Mouse (Mus musculus) retina, embryonic 14.5 days (tissue): ENCODE data around the gene Baiap3.
A peak's percentile ranks its signal among the peaks of the same experiment; 100 is the strongest.
"Not testable (repeated sequence)": the region's sequence is repeated elsewhere in the genome, so short reads cannot be mapped to it uniquely, and the experiment has no call there.

Experiments
- DNase-seq: peaks from one replicate; pipeline ENCODE4 v3.0.0-alpha.2; 2015; ENCODE audit warnings: low spot score

The Baiap3 gene

GRCm38 (mm10) chr17:25248033-25248750 is 8.0 kb downstream of the Baiap3 start:
- DNase-seq: no peak

GRCm38 (mm10) chr17:25244239-25244638 is 11.9 kb downstream of the Baiap3 start:
- no peak for DNase-seq

GRCm38 (mm10) chr17:25243131-25243780 is 12.9 kb downstream of the Baiap3 start:
- DNase-seq: no peak

GRCm38 (mm10) chr17:25239695-25240636 is 16.2 kb downstream of the Baiap3 start, which contains the start of the genes Gnptg and Tsr3:
Gnptg (minus strand) TSS chr17:25240124.
Tsr3 (plus strand) TSS chr17:25240170.
- DNase-seq: peak; percentile 90

- no peak for DNase-seq
These were observed 20.5 kb downstream of the Baiap3 start for GRCm38 (mm10) chr17:25235635-25236034.

GRCm38 (mm10) chr17:25231621-25232020 is 24.5 kb downstream of the Baiap3 start:
- DNase-seq: not testable (repeated sequence)

- DNase-seq: no peak
These were observed 25.5 kb downstream of the Baiap3 start for GRCm38 (mm10) chr17:25230700-25231099.

GRCm38 (mm10) chr17:25230014-25230655 is 26.0 kb downstream of the Baiap3 start:
- not testable (repeated sequence) for DNase-seq

- DNase-seq: no peak
These were observed 28.2 kb downstream of the Baiap3 start for GRCm38 (mm10) chr17:25227991-25228390.

GRCm38 (mm10) chr17:25225659-25226058 is 30.5 kb downstream of the Baiap3 start:
- no peak for DNase-seq

- no peak for DNase-seq
These were observed 31.5 kb downstream of the Baiap3 start for GRCm38 (mm10) chr17:25224586-25225222.

GRCm38 (mm10) chr17:25222951-25223601 is 33.1 kb downstream of the Baiap3 start:
- no peak for DNase-seq

- not testable (repeated sequence) for DNase-seq
These were observed 33.6 kb downstream of the Baiap3 start for GRCm38 (mm10) chr17:25222504-25222940.

GRCm38 (mm10) chr17:25221821-25222503 is 34.2 kb downstream of the Baiap3 start:
- DNase-seq: peak; percentile 36

- DNase-seq: no peak
These were observed 35.4 kb downstream of the Baiap3 start for GRCm38 (mm10) chr17:25220746-25221145.

GRCm38 (mm10) chr17:25219492-25220295 is 36.5 kb downstream of the Baiap3 start:
- no peak for DNase-seq

- no peak for DNase-seq
These were observed 37.2 kb downstream of the Baiap3 start for GRCm38 (mm10) chr17:25218967-25219366.

GRCm38 (mm10) chr17:25215431-25215830 is 40.7 kb downstream of the Baiap3 start:
- DNase-seq: no peak

GRCm38 (mm10) chr17:25211705-25212104 is 44.5 kb downstream of the Baiap3 start:
- DNase-seq: no peak
